Mouse (Mus musculus) megakaryocyte-erythroid progenitor cell, adult 5 weeks (primary cell): ENCODE measurements around the gene Tubgcp4. TPM values are rescaled to one million over a fixed set of nuclear protein-coding genes. Genes with fewer than 3 reads are reported as not detected.

Experiments
- polyA plus RNA-seq: library from polyadenylated mRNA; stranded (reverse); fragments of >175 nt; gene quantifications from 2 replicates; pipeline ENCODE4 v1.2.3, GENCODE M21; 2012

Tubgcp4 gene
- polyA plus RNA-seq = 14.5 and 16.1 TPM in 2 replicates

DNA sequence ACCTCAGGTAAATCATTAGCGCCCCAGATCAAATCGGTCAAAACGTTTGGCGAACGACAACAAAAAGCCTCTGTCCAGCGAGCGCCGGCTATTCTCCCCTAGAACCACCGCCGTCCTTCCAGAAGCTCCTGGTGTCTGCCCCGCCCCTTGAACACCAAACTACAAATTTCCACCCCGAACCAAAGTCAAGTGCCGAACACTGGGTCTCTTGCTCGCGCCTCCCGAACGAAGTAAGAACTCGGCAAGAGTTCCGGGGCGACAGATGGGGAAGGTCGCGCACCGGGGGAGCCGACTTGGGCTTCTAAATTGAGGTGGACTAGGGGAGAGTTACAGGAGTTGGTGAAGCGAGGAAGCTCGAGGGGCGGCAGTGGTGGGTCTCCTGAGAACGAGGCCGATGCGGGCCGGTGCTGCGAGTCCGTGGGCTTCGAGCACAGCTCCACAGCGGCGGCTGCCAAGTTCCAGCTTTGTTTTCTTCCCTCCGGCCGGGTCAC lies at the start of gene Tubgcp4:
Gene Tubgcp4 (plus strand): TSS at position 174 of the 491 bp plus-strand sequence.

DNA sequence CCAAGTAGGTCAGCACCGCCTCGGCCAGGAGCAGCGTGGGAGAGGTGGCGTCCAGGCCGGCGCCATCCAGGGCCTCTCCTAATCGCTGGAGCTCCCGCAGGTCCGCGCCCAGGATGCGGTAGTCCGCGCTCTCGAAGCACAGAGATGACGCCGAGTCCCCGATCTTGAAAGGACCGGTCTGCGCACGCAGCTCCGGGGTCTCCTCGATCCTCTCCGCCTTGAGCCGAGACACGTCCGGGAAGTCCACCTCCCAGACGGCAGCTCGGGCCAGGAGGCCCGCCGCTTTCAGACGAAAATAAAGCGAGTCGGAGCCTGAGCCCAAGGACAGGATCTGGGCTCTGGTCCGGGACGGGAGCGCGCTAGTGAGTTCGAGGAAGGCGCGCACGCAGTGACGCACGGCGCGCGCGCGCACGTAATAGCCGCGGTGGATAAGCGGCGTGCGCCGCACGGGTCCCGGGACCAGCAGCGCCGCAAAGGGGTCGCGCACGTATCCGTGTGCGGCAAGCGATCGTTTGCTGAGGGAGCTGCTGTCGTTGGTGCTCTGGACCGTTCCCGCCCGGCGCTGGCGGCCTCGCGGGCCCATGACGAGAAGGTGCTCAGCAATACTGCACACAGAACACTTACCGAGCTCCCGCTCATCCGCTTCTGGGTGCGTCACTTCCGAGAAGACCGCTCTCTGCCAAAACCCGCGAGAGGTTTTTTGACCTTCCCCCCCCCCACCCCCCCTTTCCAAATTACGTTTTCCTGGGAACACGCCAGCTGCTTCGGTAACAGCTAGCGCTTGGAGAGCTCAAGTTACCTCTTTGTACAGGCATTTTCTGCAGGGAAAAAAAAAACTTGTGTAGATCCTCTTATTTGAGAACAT lies 30.2 kb upstream of the Tubgcp4 start, which contains the start of the genes Adal and Lcmt2:
Gene Adal (plus strand): TSS at position 411 of the 865 bp plus-strand sequence.
Gene Lcmt2 (minus strand): TSS at position 636 of the 865 bp plus-strand sequence.

DNA sequence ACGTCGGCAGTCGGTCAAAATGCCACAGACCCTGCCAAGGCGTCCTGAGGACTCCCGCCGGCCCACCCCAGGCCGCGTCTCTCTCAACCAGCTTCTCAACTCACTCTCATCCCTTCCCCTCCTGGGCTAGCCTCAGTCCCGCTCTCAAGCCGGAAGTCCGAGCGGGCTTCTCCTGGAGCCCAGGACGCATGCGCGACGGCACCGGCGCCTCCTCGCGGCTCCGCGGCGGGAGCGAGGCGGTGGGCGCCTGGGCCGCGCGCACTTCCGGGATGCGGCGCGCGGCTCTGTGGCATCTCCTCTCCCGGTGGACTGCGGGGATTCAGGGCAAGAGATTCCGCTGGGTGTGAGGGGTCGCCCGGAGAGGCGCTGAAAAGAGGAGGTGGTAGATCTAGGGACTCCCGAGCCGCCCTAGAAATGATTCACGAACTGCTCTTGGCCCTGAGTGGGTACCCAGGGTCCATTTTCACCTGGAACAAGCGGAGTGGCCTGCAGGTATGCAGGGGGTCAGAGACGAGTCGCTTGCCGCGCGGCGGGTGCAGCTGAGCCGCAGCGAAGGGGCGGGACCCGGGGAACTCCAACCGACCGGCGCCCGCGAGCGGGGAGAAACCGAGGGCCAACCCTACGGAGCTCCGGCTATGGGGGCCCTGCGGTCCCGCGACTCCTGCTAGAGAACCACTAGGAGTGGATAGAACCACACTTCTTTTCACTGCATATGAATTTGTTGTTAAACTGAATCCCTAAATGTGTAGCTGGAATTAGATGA lies 707 bp downstream of the Tubgcp4 start, which contains the start of gene Zscan29:
Gene Zscan29 (minus strand): TSS at position 146 of the 763 bp plus-strand sequence.

Other genes with a start within 250 kb of the Tubgcp4 start
- gene Ubr1, start 199.9 kb upstream of the Tubgcp4 start, polyA plus RNA-seq = 12.4 and 14.0 TPM in 2 replicates
- 1.6 and 2.0 TPM in 2 replicates for gene Tmem62, start 193.6 kb upstream of the Tubgcp4 start, polyA plus RNA-seq
- 11.6 and 15.6 TPM in 2 replicates for gene Ccndbp1, start 162.3 kb upstream of the Tubgcp4 start, polyA plus RNA-seq
- gene Epb42, start 133.6 kb upstream of the Tubgcp4 start, polyA plus RNA-seq = 0.84 and 1.1 TPM in 2 replicates
- gene Tgm5, start 84.8 kb upstream of the Tubgcp4 start, polyA plus RNA-seq = not detected in 2 replicates
- gene Tgm7, start 60.9 kb upstream of the Tubgcp4 start, polyA plus RNA-seq = not detected in 2 replicates
- 4.2 and 4.6 TPM in 2 replicates for gene Adal, start 30.2 kb upstream of the Tubgcp4 start, polyA plus RNA-seq
- 7.2 and 8.4 TPM in 2 replicates for gene Lcmt2, start 30.0 kb upstream of the Tubgcp4 start, polyA plus RNA-seq
- 13.7 and 16.5 TPM in 2 replicates for gene Zscan29, start 471 bp downstream of the Tubgcp4 start, polyA plus RNA-seq
- gene Trp53bp1, start 100.8 kb downstream of the Tubgcp4 start, polyA plus RNA-seq = 22.0 and 34.2 TPM in 2 replicates
- gene Map1a, start 118.9 kb downstream of the Tubgcp4 start, polyA plus RNA-seq = 0.01 and 0.30 TPM in 2 replicates
- 5.6 and 6.3 TPM in 2 replicates for gene Ppip5k1, start 184.7 kb downstream of the Tubgcp4 start, polyA plus RNA-seq
- not detected in 2 replicates for gene Ckmt1, start 187.1 kb downstream of the Tubgcp4 start, polyA plus RNA-seq
- gene Strc, start 216.5 kb downstream of the Tubgcp4 start, polyA plus RNA-seq = 0.04 TPM in 1 of 2 replicates, not detected in the other
- 785 and 987 TPM in 2 replicates for gene Pdia3, start 243.1 kb downstream of the Tubgcp4 start, polyA plus RNA-seq
- gene Catsper2, start 243.1 kb downstream of the Tubgcp4 start, polyA plus RNA-seq = 0.24 and 0.29 TPM in 2 replicates